Comparison of ENCODE assay signal across 15 mouse cellular contexts in genomic region chr13:43967516-43967915, GRCm38 (mm10).
DNase-seq lines count a peak whose midpoint lies in the region; ATAC-seq lines count a peak whose summit lies in the region.
"Had no signal": no experiment of that assay in that cellular context is flagged by ENCODE, and none has a peak within 500 bp of the region (broad histone marks: within the 10 kb centered on the region; RNA-seq: fewer than 3 reads in every experiment).

No protein-coding gene starts in this region.

- no peak overlapping the region for H3K27ac ChIP-seq in embryonic facial prominence, embryonic 14.5 days (replicated peaks; ENCODE audit: low read depth, low read length)
- H3K27ac ChIP-seq in embryonic facial prominence, embryonic 10.5 days (replicated peaks) = no peak overlapping the region
- H3K27ac ChIP-seq in hindbrain, embryonic 13.5 days = no peak overlapping the region
- H3K27ac ChIP-seq: hindbrain, embryonic 14.5 days; midbrain, embryonic 12.5 days; stomach, postnatal 0 days had no signal

- H3K4me1 ChIP-seq in embryonic facial prominence, embryonic 14.5 days (ENCODE audit: control insufficient read depth, insufficient read depth, low read length) = no peaks in the 10 kb centered on the region; the same call in 1 of the 2 replicates
- no peaks in the 10 kb centered on the region for H3K4me1 ChIP-seq in embryonic facial prominence, embryonic 10.5 days
- no peaks in the 10 kb centered on the region for H3K4me1 ChIP-seq in hindbrain, embryonic 13.5 days (replicated peaks)
- H3K4me1 ChIP-seq: midbrain, embryonic 12.5 days had no signal

- no peak overlapping the region for H3K4me2 ChIP-seq in embryonic facial prominence, embryonic 14.5 days (ENCODE audit: low read depth, low read length)
- no peak overlapping the region for H3K4me2 ChIP-seq in hindbrain, embryonic 13.5 days
- H3K4me2 ChIP-seq: hindbrain, embryonic 14.5 days; midbrain, embryonic 12.5 days had no signal

- H3K9ac ChIP-seq in embryonic facial prominence, embryonic 14.5 days (ENCODE audit: low read depth, low read length) = no peak overlapping the region
- H3K9ac ChIP-seq in hindbrain, embryonic 13.5 days = no peak overlapping the region
- H3K9ac ChIP-seq: hindbrain, embryonic 14.5 days; midbrain, embryonic 12.5 days had no signal

- peak; percentile 11 for DNase-seq in embryonic facial prominence, embryonic 14.5 days (ENCODE audit: low spot score)
- no peak for DNase-seq in embryonic facial prominence, embryonic 10.5 days (ENCODE audit: low spot score)
- DNase-seq in urinary bladder, postnatal 25 days (ENCODE audit: low spot score) = peak; percentile 21
- no peak for DNase-seq in urinary bladder, adult 18-20 months (ENCODE audit: low spot score in 2 of 2)
- peak; percentile 39 for DNase-seq in gastrocnemius, adult 18-20 months (ENCODE audit: low spot score)
- DNase-seq in heart, postnatal 4 days = peak; percentile 27
- DNase-seq in adrenal gland, adult (ENCODE audit: inconsistent age in 2 of 2, low spot score in 1 of 2) = no peak
- DNase-seq: kidney, adult 2 months; kidney, postnatal 4 days; spleen, adult 18-20 months had no signal

- H3K4me3 ChIP-seq in embryonic facial prominence, embryonic 14.5 days (ENCODE audit: low read depth, low read length) = no peak overlapping the region
- no peak overlapping the region for H3K4me3 ChIP-seq in embryonic facial prominence, embryonic 10.5 days
- no peak overlapping the region for H3K4me3 ChIP-seq in hindbrain, embryonic 13.5 days
- H3K4me3 ChIP-seq: midbrain, embryonic 12.5 days had no signal

- H3K27me3 ChIP-seq in embryonic facial prominence, embryonic 14.5 days (replicated peaks; ENCODE audit: control insufficient read depth, insufficient read depth, low read length) = no peaks in the 10 kb centered on the region
- H3K27me3 ChIP-seq in embryonic facial prominence, embryonic 10.5 days (replicated peaks; ENCODE audit: low read depth, poor library complexity, severe bottlenecking) = no peaks in the 10 kb centered on the region
- H3K27me3 ChIP-seq in hindbrain, embryonic 13.5 days = no peaks in the 10 kb centered on the region
- H3K27me3 ChIP-seq: midbrain, embryonic 12.5 days had no signal

- 71% methylated on average over 5 of the region's 5 CpGs for WGBS in embryonic facial prominence, embryonic 14.5 days
- whole genome bisulfite sequencing in embryonic facial prominence, embryonic 10.5 days = 82% methylated on average over 5 of the region's 5 CpGs
- WGBS in hindbrain, embryonic 13.5 days = 83% methylated on average over 5 of the region's 5 CpGs

- H3K9me3 ChIP-seq in embryonic facial prominence, embryonic 14.5 days (ENCODE audit: control insufficient read depth, low read length) = no peaks in the 10 kb centered on the region
- no peaks in the 10 kb centered on the region for H3K9me3 ChIP-seq in embryonic facial prominence, embryonic 10.5 days
- H3K9me3 ChIP-seq in hindbrain, embryonic 13.5 days = no peaks in the 10 kb centered on the region
- H3K9me3 ChIP-seq: midbrain, embryonic 12.5 days had no signal

- ATAC-seq in embryonic facial prominence, embryonic 14.5 days (ENCODE audit: low read depth) = no peak
- ATAC-seq in hindbrain, embryonic 13.5 days (ENCODE audit: low FRiP score) = no peak
- ATAC-seq: lung, postnatal 0 days had no signal

- no peaks in the 10 kb centered on the region for H3K36me3 ChIP-seq in embryonic facial prominence, embryonic 14.5 days (ENCODE audit: control insufficient read depth, insufficient read depth, low read length)
- no peaks in the 10 kb centered on the region for H3K36me3 ChIP-seq in embryonic facial prominence, embryonic 10.5 days (replicated peaks)
- no peaks in the 10 kb centered on the region for H3K36me3 ChIP-seq in hindbrain, embryonic 13.5 days
- H3K36me3 ChIP-seq: midbrain, embryonic 12.5 days had no signal

Comparison
In these comparisons a context has a peak if more than half of its experiments do, and no peak if none do; other contexts are left out.
1. DNase-seq: peak in embryonic facial prominence, embryonic 14.5 days (single experiment), urinary bladder, postnatal 25 days (single experiment), gastrocnemius, adult 18-20 months (single experiment) and heart, postnatal 4 days (single experiment); none in embryonic facial prominence, embryonic 10.5 days (single experiment), urinary bladder, adult 18-20 months (0 of 2) and adrenal gland, adult (0 of 2).